Mouse (Mus musculus): Measurements from ENCODE around the gene Gm21188. TPM values are rescaled to one million over a fixed set of nuclear protein-coding genes. Genes with fewer than 3 reads are reported as not detected.
"Not testable (repeated sequence)": the region's sequence is repeated elsewhere in the genome, so short reads cannot be mapped to it uniquely, and the experiment has no call there.

The Gm21188 gene
- total RNA-seq (2017), result 1.7 and 2.2 TPM in 2 replicates

DNA sequence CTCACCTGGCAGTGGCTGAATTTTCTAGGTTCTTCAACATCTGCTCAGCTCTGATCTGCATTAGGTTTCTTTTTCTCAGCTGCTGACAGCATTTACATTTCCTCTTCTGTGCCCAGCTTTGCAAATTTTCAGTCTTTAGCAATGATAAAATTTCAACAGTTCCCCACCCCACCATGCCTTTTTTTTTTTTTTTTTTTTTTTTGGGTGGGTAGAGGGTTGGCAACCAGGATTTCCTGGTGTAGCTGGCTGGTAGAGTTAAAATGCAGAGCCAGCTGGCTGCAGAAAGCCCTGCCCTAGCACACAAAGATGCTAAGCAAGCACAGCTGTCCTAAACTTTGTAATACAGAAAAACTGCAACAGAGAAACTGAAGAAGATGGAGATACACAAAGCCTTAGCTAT, at the start of gene Gm21188:
Gene Gm21188 (minus strand): TSS at position 110 of the 400 bp plus-strand sequence.
- peak; percentile 29; the same call in 1 of the 2 replicates for ATAC-seq (replicated peaks; ENCODE audit: low read depth, poor library complexity, severe bottlenecking)

DNA sequence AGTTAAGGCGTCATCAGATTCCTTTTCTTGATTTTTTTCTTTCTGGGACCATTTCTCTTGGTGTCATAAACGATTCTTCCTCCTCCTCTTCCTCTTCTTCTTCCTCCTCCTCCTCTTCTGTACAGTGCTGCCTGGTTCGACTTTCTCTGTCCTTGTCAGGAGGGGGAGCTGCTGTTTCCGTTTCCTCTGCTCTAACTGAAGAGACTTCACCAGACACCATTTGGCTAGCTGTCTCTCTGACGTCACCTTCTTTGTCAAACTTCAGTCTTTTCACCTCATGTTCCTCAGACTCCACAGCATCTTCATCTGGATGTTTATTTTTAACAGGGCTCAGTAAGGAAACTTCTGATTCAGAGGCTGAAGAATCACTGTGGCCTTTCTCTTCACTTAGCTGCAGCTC, 47.3 kb upstream of the Gm21188 start:
- peak; percentile 52 for ATAC-seq (replicated peaks; ENCODE audit: low read depth, poor library complexity, severe bottlenecking)

DNA sequence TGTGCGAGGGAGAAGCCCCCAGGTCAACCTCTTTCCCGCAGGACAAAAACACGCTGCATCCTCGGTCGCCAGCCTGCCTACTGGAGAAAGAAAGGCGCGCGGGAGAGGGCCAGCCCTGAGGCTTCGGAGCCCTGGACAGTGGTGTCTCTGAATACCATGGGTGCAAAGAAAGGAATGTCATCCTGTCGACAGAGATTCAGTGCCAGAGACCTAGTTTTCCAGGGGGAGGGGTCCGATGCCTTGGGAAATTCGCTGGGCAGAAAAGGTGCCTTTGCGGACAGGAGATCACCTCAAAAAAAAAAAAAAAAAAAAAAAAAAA, 44.9 kb upstream of the Gm21188 start:
- ATAC-seq (replicated peaks; ENCODE audit: low read depth, poor library complexity, severe bottlenecking), result not testable (repeated sequence)

DNA sequence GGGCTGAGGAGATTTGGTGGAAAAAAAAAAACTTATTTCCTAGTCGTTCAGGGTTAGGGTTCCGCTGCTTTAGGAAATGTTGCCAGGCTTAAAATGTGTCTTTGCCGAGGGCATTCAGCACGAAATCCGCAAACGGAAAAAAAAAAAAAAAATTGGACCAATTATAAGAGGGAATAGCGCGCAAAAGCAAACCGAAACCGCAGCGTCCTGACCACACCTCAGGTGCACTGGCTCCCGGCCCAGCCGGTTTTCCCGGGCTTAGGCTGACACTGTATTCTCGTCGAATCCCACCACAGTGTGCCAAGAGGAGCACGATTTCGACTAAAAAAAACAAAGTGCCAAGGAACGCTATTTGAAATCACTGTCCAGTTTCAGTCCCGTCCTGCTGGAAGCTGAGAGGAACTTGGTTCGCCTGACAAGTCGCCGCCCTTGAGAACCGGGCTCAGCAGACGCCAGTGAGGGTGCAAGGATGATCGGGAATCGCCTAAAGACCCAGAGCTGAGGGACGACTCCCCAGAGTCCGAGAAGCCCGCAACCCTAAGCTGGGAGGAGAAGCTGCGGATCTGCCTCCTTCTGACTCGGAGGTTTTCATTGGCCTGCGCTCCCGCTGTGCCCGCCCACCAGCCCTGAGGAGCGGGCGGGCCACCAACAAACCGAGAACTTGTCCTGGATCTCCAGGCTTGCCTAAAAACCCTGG, 44.4 kb upstream of the Gm21188 start:
- peak; percentile 42 for ATAC-seq (replicated peaks; ENCODE audit: low read depth, poor library complexity, severe bottlenecking)

DNA sequence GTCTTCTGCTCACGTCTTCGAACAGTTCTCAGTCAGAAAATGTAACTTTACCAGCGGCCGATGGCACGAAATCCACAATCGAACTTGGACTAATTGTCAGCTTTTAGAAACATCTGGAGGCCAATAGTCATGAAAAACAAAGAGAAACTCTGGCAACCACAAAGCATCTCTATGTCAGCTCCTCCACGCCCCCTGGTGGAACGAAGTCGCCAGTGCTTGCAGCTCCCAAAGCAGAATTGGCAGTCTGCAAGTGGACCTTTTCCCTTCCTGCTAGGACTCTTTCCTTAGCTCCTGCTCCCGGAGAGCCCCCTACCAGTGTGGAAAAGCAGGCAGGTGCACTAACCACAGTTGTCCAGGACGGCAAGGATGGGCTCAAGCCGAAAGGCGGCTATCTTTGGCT, 41.0 kb upstream of the Gm21188 start:
- ATAC-seq (replicated peaks; ENCODE audit: low read depth, poor library complexity, severe bottlenecking), result peak; percentile 76

DNA sequence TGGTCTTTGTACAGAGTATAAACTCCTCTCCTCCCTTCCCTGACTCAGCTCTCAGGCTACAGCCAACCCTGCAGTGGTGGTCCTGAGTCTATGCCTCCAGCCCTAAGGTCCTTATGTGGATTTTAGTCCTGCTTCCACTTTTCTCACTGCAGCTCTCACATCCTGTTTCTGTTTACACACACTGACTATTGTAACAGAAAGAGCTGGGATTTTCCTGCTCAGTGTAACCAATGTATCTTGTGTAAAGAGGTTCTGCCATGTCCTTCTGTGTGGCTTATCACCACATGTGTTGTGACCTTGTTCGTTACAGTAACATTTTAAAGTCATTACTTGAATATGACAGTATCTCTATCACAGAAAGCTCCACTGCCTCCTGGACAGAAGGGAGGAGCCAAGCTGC, 27.6 kb upstream of the Gm21188 start:
- ATAC-seq (replicated peaks; ENCODE audit: low read depth, poor library complexity, severe bottlenecking), result not testable (repeated sequence)

DNA sequence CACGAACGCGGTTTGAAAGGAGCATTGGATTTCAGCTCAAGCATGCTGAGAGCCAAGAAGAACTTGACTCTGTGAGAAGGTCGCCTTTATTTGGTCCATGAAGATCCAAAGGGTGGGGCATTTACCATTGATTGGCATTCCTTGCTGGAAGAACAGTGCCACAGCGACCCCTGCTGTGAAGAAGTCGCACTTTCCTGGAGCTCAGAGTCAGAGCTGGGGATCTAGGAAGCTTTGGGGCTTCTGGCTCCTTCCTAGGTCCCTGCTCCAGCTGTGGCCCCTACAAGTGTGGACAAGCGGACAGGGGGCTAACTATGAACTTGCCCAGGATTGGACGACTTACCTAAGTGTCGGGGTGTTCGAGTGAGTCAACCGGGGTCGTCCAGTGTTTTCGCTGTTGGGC, 18.9 kb upstream of the Gm21188 start:
- ATAC-seq (replicated peaks; ENCODE audit: low read depth, poor library complexity, severe bottlenecking), result peak; percentile 90

DNA sequence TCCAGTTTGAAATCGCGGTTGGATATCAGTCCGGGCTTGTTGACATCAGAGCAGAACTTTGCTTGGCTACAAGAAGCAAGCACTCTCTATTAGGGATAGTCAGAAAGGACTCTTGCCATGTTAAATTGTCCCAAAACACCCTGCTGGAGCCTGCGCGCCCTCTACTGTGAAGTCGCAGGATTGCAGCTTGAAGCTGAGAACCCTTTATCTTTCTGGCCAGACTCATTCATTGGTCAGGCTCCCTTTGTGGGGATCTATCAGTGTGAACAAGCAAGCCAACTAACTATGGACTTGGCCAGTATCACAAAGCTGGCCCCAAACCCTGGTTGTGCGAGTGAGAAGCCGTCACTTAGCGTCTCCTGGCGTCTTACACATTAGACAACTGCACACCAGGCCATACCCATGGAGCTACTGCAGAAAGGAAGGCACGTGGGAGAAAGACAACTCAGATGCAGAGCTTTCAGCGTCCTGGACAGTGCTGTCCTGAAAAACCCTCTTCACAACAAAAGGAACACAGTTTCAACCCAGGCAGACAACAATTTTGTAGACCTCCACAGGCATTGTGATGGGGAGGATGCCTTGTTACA, 18.1 kb upstream of the Gm21188 start:
- peak; percentile 92 for ATAC-seq (replicated peaks; ENCODE audit: low read depth, poor library complexity, severe bottlenecking)

DNA sequence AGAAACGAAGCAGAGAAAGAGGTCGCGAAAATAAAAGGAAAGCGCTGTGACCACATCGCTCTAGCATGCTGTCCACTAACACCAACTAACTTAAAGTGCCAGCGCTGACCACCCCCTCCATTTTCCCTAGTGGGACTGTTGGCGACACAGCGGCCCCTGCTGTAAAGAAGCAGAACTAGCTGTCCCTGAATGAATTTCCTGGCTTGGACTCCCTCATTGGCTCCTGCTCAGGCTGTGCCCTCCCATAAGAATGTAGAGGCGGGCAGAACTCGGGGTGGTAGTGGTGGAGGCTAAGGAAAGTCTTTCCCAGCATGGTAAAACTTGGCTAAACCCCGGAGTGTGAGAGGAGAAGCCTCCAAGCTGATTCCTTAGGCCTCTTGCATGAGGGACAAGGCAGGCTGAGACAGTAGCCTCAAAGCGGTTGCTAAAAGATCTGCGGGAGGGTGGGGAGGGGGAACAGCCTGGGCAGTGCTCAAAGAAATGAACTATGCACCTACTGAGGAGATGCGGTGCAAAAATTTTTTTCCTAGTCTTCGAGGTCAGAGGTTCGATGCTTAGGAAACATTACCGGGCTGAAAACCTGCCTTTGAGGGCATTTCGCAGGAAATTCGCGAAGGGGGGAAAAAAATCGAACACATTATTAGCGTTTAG, 11.6 kb upstream of the Gm21188 start:
- ATAC-seq (replicated peaks; ENCODE audit: low read depth, poor library complexity, severe bottlenecking), result peak; percentile 100

DNA sequence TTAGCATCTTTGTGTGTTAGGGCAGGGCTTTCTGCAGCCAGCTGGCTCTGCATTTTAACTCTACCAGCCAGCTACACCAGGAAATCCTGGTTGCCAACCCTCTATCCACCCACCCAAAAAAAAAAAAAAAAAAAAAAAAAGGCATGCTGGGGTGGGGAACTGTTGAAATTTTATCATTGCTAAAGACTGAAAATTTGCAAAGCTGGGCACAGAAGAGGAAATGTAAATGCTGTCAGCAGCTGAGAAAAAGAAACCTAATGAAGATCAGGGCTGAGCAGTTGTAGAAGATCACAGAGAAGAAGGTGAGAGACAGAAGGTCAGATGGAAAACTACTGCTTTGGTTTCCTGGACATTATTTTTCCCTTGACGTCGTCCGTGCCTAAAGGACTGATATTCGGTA, 10.9 kb upstream of the Gm21188 start:
- ATAC-seq (replicated peaks; ENCODE audit: low read depth, poor library complexity, severe bottlenecking), result peak; percentile 34; the same call in 1 of the 2 replicates

DNA sequence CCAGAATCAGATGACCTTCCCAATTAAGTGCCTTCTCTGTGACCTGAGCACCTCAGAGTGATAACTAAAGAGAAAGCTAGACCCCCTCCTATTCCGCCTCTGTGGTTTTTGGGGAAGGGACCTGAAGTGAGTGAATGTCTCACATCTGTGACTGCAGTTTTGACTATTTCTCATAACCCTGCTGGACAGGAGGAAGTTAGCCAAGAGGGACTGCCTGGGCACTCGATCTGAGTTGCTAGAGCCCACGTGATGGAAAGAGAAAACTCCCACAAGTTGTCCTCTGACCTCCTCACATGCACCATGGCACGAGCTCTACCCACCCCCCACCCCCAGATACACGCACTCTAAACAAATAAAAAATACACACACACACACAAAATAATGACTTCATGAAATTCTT, 3.4 kb downstream of the Gm21188 start:
- ATAC-seq (replicated peaks; ENCODE audit: low read depth, poor library complexity, severe bottlenecking), result peak; percentile 20

DNA sequence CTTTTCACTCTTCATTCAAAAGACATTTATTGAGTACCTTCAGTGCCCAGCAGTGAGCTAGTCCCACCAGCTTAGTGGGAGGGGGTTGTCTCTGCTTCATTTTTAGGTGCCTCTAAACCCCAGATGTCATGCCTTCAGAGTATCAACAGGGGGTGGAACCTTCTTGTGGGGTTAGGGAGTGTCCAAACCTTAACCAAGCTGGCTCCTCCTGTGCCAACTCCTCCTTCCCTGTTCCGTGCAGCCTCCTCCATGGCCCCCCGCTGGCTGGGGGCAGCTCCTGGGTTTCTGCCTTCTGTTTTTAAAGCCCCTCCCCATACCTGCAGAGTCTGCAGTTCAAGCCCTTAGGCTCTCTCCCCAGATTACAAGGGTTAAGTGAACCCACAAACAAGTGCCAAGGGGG, 3.8 kb downstream of the Gm21188 start:
- ATAC-seq (replicated peaks; ENCODE audit: low read depth, poor library complexity, severe bottlenecking), result peak; percentile 45

DNA sequence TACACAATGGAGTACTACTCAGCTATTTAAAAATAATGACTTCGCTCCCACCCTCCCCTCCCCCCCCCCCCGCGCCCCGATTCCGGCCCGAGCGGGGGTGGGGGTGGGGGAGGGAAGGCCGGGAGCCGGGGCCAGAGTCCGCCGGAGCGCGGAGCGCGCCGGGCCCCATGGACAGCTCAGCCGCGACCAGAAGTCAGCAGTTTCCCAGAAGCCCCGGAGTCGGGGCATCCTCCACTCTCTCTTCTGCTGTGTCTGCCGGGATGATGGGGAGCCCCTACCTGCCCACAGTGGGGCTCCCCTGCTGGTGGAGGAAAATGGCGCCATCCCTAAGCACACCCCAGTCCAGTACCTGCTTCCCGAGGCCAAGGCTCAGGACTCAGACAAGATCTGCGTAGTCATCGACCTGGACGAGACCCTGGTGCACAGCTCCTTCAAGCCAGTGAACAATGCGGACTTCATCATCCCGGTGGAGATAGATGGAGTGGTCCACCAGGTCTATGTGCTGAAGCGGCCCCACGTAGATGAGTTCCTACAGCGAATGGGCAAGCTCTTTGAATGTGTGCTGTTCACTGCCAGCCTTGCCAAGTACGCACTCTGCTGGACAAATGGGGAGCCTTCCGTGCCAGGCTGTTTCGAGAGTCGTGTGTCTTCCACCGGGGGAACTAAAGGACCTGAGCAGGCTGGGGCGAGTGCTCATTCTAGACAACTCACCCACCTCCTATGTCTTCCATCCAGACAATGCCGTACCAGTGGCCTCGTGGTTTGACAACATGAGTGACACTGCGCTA, 5.4 kb downstream of the Gm21188 start:
- ATAC-seq (replicated peaks; ENCODE audit: low read depth, poor library complexity, severe bottlenecking), result peak; percentile 70

DNA sequence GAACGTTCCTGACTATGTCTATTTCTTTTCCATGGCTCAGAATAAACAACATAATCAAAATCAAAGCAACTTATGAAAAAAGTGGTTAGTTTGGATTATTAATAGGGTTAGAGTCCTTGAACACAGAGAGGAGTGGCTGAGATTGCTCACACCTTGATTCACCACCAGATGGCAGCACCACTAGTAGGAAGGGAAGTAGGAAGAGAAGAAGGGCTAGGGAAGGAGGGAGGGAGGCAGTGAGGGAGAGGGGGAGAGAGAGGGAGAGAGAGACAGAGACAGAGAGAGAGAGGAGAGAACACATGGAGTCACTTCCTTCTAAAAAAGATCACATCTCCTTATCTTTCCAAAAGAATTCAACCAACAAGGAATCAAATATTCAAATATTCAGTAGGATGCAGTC, 10.8 kb downstream of the Gm21188 start:
- peak; percentile 76; the same call in 1 of the 2 replicates for ATAC-seq (replicated peaks; ENCODE audit: low read depth, poor library complexity, severe bottlenecking)

DNA sequence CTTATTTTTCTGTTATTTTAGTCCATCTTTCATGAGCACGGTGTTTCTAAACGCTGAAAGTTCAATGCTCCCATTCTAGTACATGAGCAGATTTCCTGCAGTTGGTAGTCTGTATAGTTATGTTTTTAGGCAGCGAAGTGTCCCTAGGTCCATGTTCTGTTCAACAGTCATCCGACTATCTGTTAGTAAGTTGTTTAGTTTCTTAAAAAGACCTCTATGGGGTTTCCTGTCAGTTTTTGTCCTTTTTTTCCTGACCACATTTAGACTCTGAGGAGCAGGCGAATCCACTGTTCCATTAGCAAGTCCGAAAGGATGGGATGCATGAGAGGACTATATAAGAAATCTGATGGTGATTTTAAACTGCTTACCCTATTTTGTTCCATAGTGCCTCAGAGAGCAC, 14.1 kb downstream of the Gm21188 start:
- not testable (repeated sequence) for ATAC-seq (replicated peaks; ENCODE audit: low read depth, poor library complexity, severe bottlenecking)

DNA sequence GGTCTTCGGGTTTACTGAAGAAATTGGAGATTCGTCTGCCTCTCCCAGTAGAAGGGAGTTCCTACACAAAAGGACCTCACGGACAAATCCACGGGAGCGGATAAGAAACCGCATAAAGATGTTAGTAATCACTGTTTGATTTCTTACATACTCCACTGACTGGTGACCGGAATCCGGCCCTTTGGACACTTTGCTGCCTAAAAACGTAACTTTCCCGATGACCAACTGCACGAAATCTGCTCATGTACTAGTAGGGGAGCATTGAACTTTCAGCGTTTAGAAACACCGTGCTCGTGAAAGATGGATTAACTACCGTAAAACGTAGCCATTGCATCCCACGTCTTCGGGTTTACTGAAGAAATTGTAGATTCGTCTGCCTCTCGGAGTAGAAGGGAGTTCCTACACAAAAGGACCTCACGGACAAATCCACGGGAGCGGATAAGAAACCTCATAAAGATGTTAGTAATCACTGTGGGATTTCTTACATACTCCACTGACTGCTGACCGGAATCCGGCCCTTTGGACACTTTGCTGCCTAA, 15.3 kb downstream of the Gm21188 start:
- not testable (repeated sequence) for ATAC-seq (replicated peaks; ENCODE audit: low read depth, poor library complexity, severe bottlenecking)

DNA sequence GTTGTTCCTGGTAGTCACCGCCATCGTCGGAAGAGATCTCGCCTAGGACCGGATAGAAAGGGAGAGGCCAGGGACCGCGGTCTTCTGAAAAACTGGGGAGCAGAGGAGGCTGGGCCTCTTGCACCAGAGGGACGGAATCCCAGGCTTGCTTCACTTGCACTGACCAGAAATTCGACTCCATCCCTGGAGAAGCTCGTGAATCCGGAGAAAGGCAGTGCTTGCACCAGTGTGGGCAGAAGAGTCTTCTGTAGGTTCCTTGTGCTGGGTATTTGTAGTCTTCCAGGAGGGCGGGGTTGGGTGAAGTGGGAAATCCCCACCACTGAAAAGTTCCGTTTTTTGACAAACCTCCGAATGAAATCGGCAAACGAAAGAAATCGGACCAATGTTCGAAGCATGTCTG, 16.8 kb downstream of the Gm21188 start:
- ATAC-seq (replicated peaks; ENCODE audit: low read depth, poor library complexity, severe bottlenecking), result not testable (repeated sequence)

DNA sequence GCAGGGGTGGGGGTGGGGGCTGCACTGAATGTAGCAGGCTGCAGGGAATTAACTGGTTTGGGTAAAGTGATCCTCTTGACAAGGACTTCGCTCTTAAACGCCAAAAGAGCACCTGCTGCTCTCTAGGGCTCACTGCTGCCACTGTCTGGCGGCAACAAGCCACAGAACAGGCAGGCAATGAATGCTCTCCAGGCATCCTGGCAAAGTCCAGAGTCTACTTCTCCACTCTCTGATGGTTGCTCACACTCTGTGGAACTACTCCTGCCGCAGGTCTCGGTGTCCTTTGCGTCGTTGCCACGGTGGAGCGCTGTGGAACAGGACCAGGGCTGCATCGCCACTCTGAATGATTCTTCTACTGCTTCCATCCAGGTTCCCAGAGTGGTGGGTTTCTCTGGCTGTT, 17.4 kb downstream of the Gm21188 start:
- not testable (repeated sequence) for ATAC-seq (replicated peaks; ENCODE audit: low read depth, poor library complexity, severe bottlenecking)

DNA sequence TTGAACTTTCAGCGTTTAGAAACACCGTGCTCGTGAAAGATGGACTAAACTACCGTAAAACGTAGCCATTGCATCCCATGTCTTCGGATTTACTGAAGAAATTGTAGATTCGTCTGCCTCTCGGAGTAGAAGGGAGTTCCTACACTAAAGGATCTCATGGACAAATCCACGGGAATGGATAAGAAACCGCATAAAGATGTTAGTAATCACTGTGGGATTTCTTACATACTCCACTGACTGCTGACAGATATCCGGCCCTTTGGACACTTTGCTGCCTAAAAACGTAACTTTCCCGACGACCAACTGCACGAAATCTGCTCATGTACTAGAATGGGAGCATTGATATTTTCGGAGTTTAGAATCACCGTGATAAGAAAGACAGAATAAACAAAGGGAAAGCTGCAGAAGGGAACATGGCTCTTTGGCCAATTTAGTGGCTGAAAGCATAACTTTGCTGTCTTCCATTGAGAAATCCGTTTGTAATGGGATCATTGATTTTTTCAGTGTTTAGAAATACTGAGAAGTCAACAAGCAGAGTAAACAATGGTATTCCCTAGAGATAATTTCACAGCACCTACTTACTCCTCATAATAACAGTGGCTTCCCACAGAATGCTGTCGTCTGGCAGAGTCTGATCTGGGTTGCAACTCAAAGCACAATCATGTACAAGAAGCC, 18.3 kb downstream of the Gm21188 start:
- ATAC-seq (replicated peaks; ENCODE audit: low read depth, poor library complexity, severe bottlenecking), result not testable (repeated sequence)

DNA sequence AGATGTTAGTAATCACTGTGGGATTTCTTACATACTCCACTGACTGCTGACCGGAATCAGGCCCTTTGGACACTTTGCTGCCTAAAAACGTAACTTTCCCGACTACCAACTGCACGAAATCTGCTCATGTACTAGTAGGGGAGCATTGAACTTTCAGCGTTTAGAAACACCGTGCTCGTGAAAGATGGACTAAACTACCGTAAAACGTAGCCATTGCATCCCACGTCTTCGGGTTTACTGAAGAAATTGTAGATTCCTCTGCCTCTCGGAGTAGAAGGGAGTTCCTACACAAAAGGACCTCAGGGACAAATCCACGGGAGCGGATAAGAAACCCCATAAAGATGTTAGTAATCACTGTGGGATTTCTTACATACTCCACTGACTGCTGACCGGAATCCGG, 20.3 kb downstream of the Gm21188 start:
- not testable (repeated sequence) for ATAC-seq (replicated peaks; ENCODE audit: low read depth, poor library complexity, severe bottlenecking)
